Mouse (Mus musculus): Measurements from ENCODE around the gene Hist1h2ah.
A peak's percentile ranks its signal among the peaks of the same experiment; 100 is the strongest.

Gene Hist1h2ah

GRCm38 (mm10) chr13:22039364-22039763 lies 4.0 kb upstream of the Hist1h2ah start:
- no peak for DNase-seq

GRCm38 (mm10) chr13:22037415-22037814 lies 2.0 kb upstream of the Hist1h2ah start:
- DNase-seq, result no peak

GRCm38 (mm10) chr13:22036986-22037385 lies 1.6 kb upstream of the Hist1h2ah start:
- no peak for DNase-seq

- DNase-seq, result no peak
These were observed 985 bp upstream of the Hist1h2ah start for GRCm38 (mm10) chr13:22036149-22036956.

- DNase-seq, result no peak
These were observed 713 bp downstream of the Hist1h2ah start for GRCm38 (mm10) chr13:22034443-22035266.

GRCm38 (mm10) chr13:22033741-22034442 lies 1.5 kb downstream of the Hist1h2ah start:
- DNase-seq, result no peak

- DNase-seq, result no peak
These were observed 4.9 kb downstream of the Hist1h2ah start for GRCm38 (mm10) chr13:22030493-22030892.

GRCm38 (mm10) chr13:22029928-22030327 lies 5.4 kb downstream of the Hist1h2ah start:
- DNase-seq, result no peak

- DNase-seq, result peak; percentile 97
These were observed 6.5 kb downstream of the Hist1h2ah start for GRCm38 (mm10) chr13:22028673-22029460.

- peak; percentile 87 for DNase-seq
These were observed 9.0 kb downstream of the Hist1h2ah start for GRCm38 (mm10) chr13:22026058-22027031.

GRCm38 (mm10) chr13:22022241-22022640 lies 13.1 kb downstream of the Hist1h2ah start:
- peak; percentile 86 for DNase-seq

- no peak for DNase-seq
These were observed 13.8 kb downstream of the Hist1h2ah start for GRCm38 (mm10) chr13:22021581-22021980.

- DNase-seq, result peak; percentile 76
These were observed 14.4 kb downstream of the Hist1h2ah start for GRCm38 (mm10) chr13:22020901-22021339.

- DNase-seq, result no peak
These were observed 15.2 kb downstream of the Hist1h2ah start for GRCm38 (mm10) chr13:22019934-22020835.

GRCm38 (mm10) chr13:22015479-22016450 lies 19.6 kb downstream of the Hist1h2ah start:
- DNase-seq, result peak; percentile 74

GRCm38 (mm10) chr13:22014411-22014845 lies 20.9 kb downstream of the Hist1h2ah start:
- no peak for DNase-seq

GRCm38 (mm10) chr13:22013716-22014115 lies 21.7 kb downstream of the Hist1h2ah start:
- no peak for DNase-seq

GRCm38 (mm10) chr13:22009642-22010041 lies 25.7 kb downstream of the Hist1h2ah start, which contains the start of gene Prss16:
Prss16 (minus strand) TSS chr13:22009742.
- DNase-seq, result no peak

- no peak for DNase-seq
These were observed 26.7 kb downstream of the Hist1h2ah start for GRCm38 (mm10) chr13:22008707-22009106.
